Mouse (Mus musculus) E14TG2a.4 (cell line): Measurements from ENCODE around the gene Lgals4.

Experiments used
- CTCF ChIP-seq: conservative IDR thresholded peaks from 2 replicates; pipeline ENCODE4 v1.5.1; 2014; ENCODE audit warnings: low read length
- POU5F1 ChIP-seq: IDR thresholded peaks from 2 replicates; pipeline ENCODE4 v1.6.1; 2014; ENCODE audit warnings: low read length, borderline replicate concordance

DNA sequence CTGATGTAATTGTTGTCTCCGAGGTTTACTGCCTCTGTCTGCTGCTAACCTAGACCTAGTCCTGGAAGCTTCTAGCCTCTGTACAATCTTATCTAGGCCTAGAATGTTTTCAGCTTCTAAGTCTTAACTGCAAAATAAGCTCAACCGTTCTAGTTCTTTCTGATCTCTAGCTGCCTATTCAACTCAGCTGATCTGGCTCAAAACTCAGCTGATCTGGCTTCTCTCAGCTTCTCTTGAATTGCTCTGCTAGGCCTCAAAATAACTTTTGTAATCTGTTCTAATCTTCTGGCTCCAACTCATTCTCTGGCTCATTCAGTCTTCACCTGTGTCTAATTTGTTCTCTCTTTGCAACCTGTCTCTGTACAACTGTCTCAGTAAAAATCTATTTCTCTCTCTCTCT, 40.9 kb downstream of the Lgals4 start:
- no peak for TF ChIP-seq CTCF
- TF ChIP-seq POU5F1, result no peak
